Mouse (Mus musculus) intestine, embryonic 16.5 days (tissue): ENCODE data around the gene Defb20. TPM values are rescaled to one million over a fixed set of nuclear protein-coding genes. Genes with fewer than 3 reads are reported as not detected.

Experiments
- ATAC-seq: fragments of 200-750 bp; cut with Nextera tagmentation; 2 replicates; pipeline ENCODE4 v1.8.0; 2017; ENCODE audit warnings: moderate TSS enrichment, moderate library complexity
- H3K27ac ChIP-seq: fragments of 300-500 bp; sonication (generic); 2 replicates; pipeline ENCODE4 v1.5.1; 2014; ENCODE audit warnings: mild to moderate bottlenecking, low read length
- H3K27me3 ChIP-seq: fragments of 300-500 bp; sonication (generic); replicated peaks from 2 replicates; pipeline ENCODE4 v1.6.1; 2014; ENCODE audit warnings: low read length, control low read depth, mixed read lengths; ENCODE audit not compliant: control insufficient read depth, insufficient read depth
- H3K36me3 ChIP-seq: fragments of 300-500 bp; sonication (generic); 2 replicates; pipeline ENCODE4 v1.6.1; 2014; ENCODE audit warnings: low read length, control low read depth; ENCODE audit not compliant: control insufficient read depth, insufficient read depth
- H3K4me1 ChIP-seq: fragments of 300-500 bp; sonication (generic); 2 replicates; pipeline ENCODE4 v1.6.1; 2014; ENCODE audit warnings: low read length, control low read depth, mixed read lengths; ENCODE audit not compliant: control insufficient read depth, insufficient read depth
- H3K4me2 ChIP-seq: fragments of 300-500 bp; sonication (generic); 2 replicates; pipeline ENCODE4 v1.6.1; 2014; ENCODE audit warnings: low read depth, low read length, control low read depth
- H3K4me3 ChIP-seq: fragments of 300-500 bp; sonication (generic); 2 replicates; pipeline ENCODE4 v1.5.1; 2014; ENCODE audit warnings: mild to moderate bottlenecking, low read length
- H3K9ac ChIP-seq: fragments of 300-500 bp; sonication (generic); 2 replicates; pipeline ENCODE4 v1.6.1; 2014; ENCODE audit warnings: low read depth, low read length
- H3K9me3 ChIP-seq: fragments of 300-500 bp; sonication (generic); 2 replicates; pipeline ENCODE4 v1.6.1; 2016; ENCODE audit warnings: low read length, control low read depth; ENCODE audit not compliant: control insufficient read depth
- WGBS: fragments of 180-500 bp; shearing (Covaris S2); extraction: QIAGEN DNeasy Blood & Tissue Kit; methylation state at CpG from one replicate; pipeline ENCODE4 v1.1.7; 2014; 5-methylcytosine and 5-hydroxymethylcytosine counted together
- polyA plus RNA-seq: library from polyadenylated mRNA; unstranded; fragments of >200 nt; fragmentation: Nextera tagmentation; extraction: Ambion mirVana; gene quantifications from 2 replicates; pipeline ENCODE4 v1.2.1, GENCODE M21; 2015

Defb20 gene
- polyA plus RNA-seq, 1 experiment from 2014 or later, result not detected

GRCm38 (mm10) chr2:152517981-152518380 lies 41.1 kb downstream of the Defb20 start, which contains the start of gene Defb28:
Defb28 (plus strand) TSS chr2:152518255.
- H3K4me1 ChIP-seq, result no peaks in the 10 kb centered on the region
- H3K27me3 ChIP-seq, result no peaks in the 10 kb centered on the region

More at GRCm38 (mm10) chr2:152517981-152518380, 41.1 kb downstream of the Defb20 start, which contains the start of gene Defb28:
- Histone ChIP-seq H3K9ac (no peak within 1 kb of the TSS), H3K36me3 (no peaks in the 10 kb centered on the region), H3K27ac (no peak within 1 kb of the TSS), H3K9me3 (no peaks in the 10 kb centered on the region), H3K4me3 (no peak within 1 kb of the TSS), H3K4me2 (no peak within 1 kb of the TSS)
- no peak for ATAC-seq
- WGBS, result 69% methylated on average over 4 of the region's 4 CpGs

Other genes starting within 250 kb of the Defb20 start
- 35.8 and 37.7 TPM in 2 replicates for gene Tbc1d20, start 183.2 kb upstream of the Defb20 start, polyA plus RNA-seq
- gene Rbck1, start 144.4 kb upstream of the Defb20 start, polyA plus RNA-seq, result 82.5 and 83.2 TPM in 2 replicates
- gene Trib3, start 133.0 kb upstream of the Defb20 start, polyA plus RNA-seq, result 4.4 and 7.1 TPM in 2 replicates
- gene Nrsn2, start 100.4 kb upstream of the Defb20 start, polyA plus RNA-seq, result 2.5 and 2.7 TPM in 2 replicates
- gene Sox12, start 79.0 kb upstream of the Defb20 start, polyA plus RNA-seq, result 3.5 and 3.6 TPM in 2 replicates
- gene Zcchc3, start 62.0 kb upstream of the Defb20 start, polyA plus RNA-seq, result 20.7 and 21.2 TPM in 2 replicates
- 0.54 and 0.79 TPM in 2 replicates for gene 6820408C15Rik, start 61.5 kb upstream of the Defb20 start, polyA plus RNA-seq
- gene Defb23, start 12.4 kb upstream of the Defb20 start, polyA plus RNA-seq, result not detected in 2 replicates
- not detected in 2 replicates for gene Defb22, start 13.1 kb downstream of the Defb20 start, polyA plus RNA-seq
- gene Defb26, start 34.6 kb downstream of the Defb20 start, polyA plus RNA-seq, result not detected in 2 replicates
- gene Defb28, start 41.2 kb downstream of the Defb20 start, polyA plus RNA-seq, result not detected in 2 replicates
- gene Defb29, start 63.0 kb downstream of the Defb20 start, polyA plus RNA-seq, result not detected in 2 replicates
- not detected in 2 replicates for gene Gm17416, start 92.3 kb downstream of the Defb20 start, polyA plus RNA-seq
- not detected in 2 replicates for gene Defb21, start 95.7 kb downstream of the Defb20 start, polyA plus RNA-seq
- not detected in 2 replicates for gene Defb19, start 103.2 kb downstream of the Defb20 start, polyA plus RNA-seq
- gene Defb45, start 122.3 kb downstream of the Defb20 start, polyA plus RNA-seq, result not detected in 2 replicates
- gene Defb36, start 127.3 kb downstream of the Defb20 start, polyA plus RNA-seq, result not detected in 2 replicates
- gene Defb25, start 146.0 kb downstream of the Defb20 start, polyA plus RNA-seq, result 0.61 and 1.5 TPM in 2 replicates
- 9.4 and 10.2 TPM in 2 replicates for gene Rem1, start 149.9 kb downstream of the Defb20 start, polyA plus RNA-seq
- 116 and 119 TPM in 2 replicates for gene H13, start 192.4 kb downstream of the Defb20 start, polyA plus RNA-seq
- gene Mcts2, start 210.0 kb downstream of the Defb20 start, polyA plus RNA-seq, result 18.9 and 25.1 TPM in 2 replicates